Comparison of ENCODE assay signal across 10 mouse cellular contexts in genomic region chr6:143788446-143788845, GRCm38 (mm10).
"Had no signal": no experiment of that assay in that cellular context is flagged by ENCODE, and none has a peak within 500 bp of the region (broad histone marks: within the 10 kb centered on the region; RNA-seq: fewer than 3 reads in every experiment).

No protein-coding gene starts in this region.

- DNase-seq: kidney, adult 8-10 months; kidney, postnatal 10 days; kidney, postnatal 36 days; layer of hippocampus, postnatal 36 days; liver, postnatal 0 days; lung, embryonic 14.5 days; spleen, adult 18-20 months; thymus, adult 2 months; thymus, postnatal 14 days; thymus, postnatal 4 days had no signal
